Mouse (Mus musculus): ENCODE data around the gene Prrg3.

GRCm38 (mm10) chrX:71980443-71980842 lies 18.0 kb downstream of the Prrg3 start:
- TF ChIP-seq NANOG (IDR thresholded peaks at IDR 0.05; ENCODE audit: borderline replicate concordance, low read length) (no peak), CTCF (conservative IDR thresholded peaks at IDR 0.05; ENCODE audit: low read length) (no peak)

Data from E14TG2a.4 (cell line).